Mouse (Mus musculus) liver, embryonic 11.5 days (tissue): ENCODE measurements at regions not wholly inside any gene's neighbourhood (a gene's known extent, or its start where the extent isn't known, plus 50 kb on each side); places are given as distances from the start of the nearest gene placed in this dataset.

Experiments used
- ATAC-seq: fragments of 200-750 bp; cut with Nextera tagmentation; replicated peaks from 2 replicates; pipeline ENCODE4 v1.8.0; 2017; ENCODE audit warnings: moderate number of reproducible peaks, mild to moderate bottlenecking, moderate TSS enrichment, moderate library complexity; ENCODE audit not compliant: low FRiP score
- DNase-seq: peaks from one replicate; pipeline ENCODE4 v3.0.0-alpha.2; 2017; ENCODE audit warnings: low spot score
- H3K27ac ChIP-seq: fragments of 300-500 bp; sonication (generic); 2 replicates; pipeline ENCODE4 v1.5.1; 2014; ENCODE audit warnings: mild to moderate bottlenecking, low read depth, low read length, control low read depth
- H3K27me3 ChIP-seq: fragments of 300-500 bp; sonication (generic); replicated peaks from 2 replicates; pipeline ENCODE4 v1.6.1; 2014; ENCODE audit warnings: low read length, mixed read lengths; ENCODE audit not compliant: control insufficient read depth, insufficient read depth
- H3K36me3 ChIP-seq: fragments of 300-500 bp; sonication (generic); 2 replicates; pipeline ENCODE4 v1.6.1; 2014; ENCODE audit warnings: mild to moderate bottlenecking, low read length, moderate library complexity, mixed read lengths; ENCODE audit not compliant: control insufficient read depth, insufficient read depth
- H3K4me1 ChIP-seq: fragments of 300-500 bp; sonication (generic); replicated peaks from 2 replicates; pipeline ENCODE4 v1.6.1; 2014; ENCODE audit warnings: low read length, mixed read lengths; ENCODE audit not compliant: control insufficient read depth, insufficient read depth
- H3K4me2 ChIP-seq: fragments of 300-500 bp; sonication (generic); 2 replicates; pipeline ENCODE4 v1.6.1; 2014; ENCODE audit warnings: mild to moderate bottlenecking, control low read depth, moderate library complexity
- H3K4me3 ChIP-seq: fragments of 300-500 bp; sonication (generic); 2 replicates; pipeline ENCODE4 v1.5.1; 2014; ENCODE audit warnings: low read depth, low read length, control low read depth
- H3K9ac ChIP-seq: fragments of 300-500 bp; sonication (generic); 2 replicates; pipeline ENCODE4 v1.6.1; 2014; ENCODE audit warnings: low read depth, low read length, control low read depth
- H3K9me3 ChIP-seq: fragments of 300-500 bp; sonication (generic); 2 replicates; pipeline ENCODE4 v1.6.1; 2016; ENCODE audit warnings: low read length, inconsistent platforms, mixed read lengths; ENCODE audit not compliant: control insufficient read depth
- WGBS: fragments of 180-500 bp; shearing (Covaris S2); extraction: QIAGEN DNeasy Blood & Tissue Kit; methylation state at CpG from one replicate; pipeline ENCODE4 v1.1.7; 2014; 5-methylcytosine and 5-hydroxymethylcytosine counted together

DNA sequence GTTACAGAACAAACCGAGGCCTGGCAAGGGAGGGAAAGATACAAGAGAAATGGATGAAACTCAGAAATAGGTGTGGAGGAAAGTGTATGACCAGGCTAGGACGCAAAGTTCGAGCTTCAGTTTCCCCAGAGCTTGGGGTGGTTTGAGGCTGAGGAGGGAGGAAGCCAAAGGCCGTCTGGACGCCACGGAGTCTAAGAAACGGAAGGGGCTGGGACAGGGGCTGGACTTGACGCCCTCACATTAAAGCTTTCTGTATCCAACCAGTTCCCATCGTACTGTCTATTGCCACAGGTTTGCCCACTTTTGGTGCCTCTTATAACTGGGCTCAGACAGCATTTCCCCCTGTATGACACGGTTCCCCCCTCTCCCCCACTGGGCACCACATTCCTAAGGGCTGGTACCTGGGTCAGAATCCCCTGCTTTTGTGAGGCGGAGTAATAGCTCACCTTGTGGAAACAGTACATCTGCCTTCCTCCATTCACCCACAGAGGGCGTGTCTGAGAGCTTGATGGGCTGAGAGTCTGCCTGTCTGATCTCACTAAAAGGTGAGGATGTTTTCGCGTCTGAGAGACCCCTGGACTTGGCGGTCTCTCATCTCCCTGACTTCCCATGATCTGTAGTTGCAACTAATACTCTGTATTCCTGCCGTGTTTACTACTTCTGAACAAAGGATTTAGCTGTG, 73.7 kb upstream of the Podxl start:
- H3K27me3 ChIP-seq, result no peaks in the 10 kb centered on the region
- no peaks in the 10 kb centered on the region for H3K36me3 ChIP-seq
- 13% methylated on average over 16 of the region's 16 CpGs for WGBS
- peak overlapping the region; percentile 51 for H3K4me2 ChIP-seq
- peaks cover 35% of the 10 kb centered on the region for H3K4me1 ChIP-seq
- H3K9me3 ChIP-seq, result no peaks in the 10 kb centered on the region
- ATAC-seq (no peak), DNase-seq (peak; percentile 47)
- peak overlapping the region; percentile 21; the same call in 1 of the 2 replicates for H3K9ac ChIP-seq
- peak overlapping the region; percentile 29; the same call in 1 of the 2 replicates for H3K27ac ChIP-seq
- H3K4me3 ChIP-seq, result no peak overlapping the region

GRCm38 (mm10) chr6:31636954-31637353, 73.2 kb upstream of the Podxl start:
- H3K9me3 ChIP-seq, result no peaks in the 10 kb centered on the region
- H3K36me3 ChIP-seq, result no peaks in the 10 kb centered on the region
- peak overlapping the region; percentile 48; the same call in 1 of the 2 replicates for H3K9ac ChIP-seq
- no peak overlapping the region for H3K4me3 ChIP-seq
- ATAC-seq, result no peak
- H3K27me3 ChIP-seq, result no peaks in the 10 kb centered on the region
- peaks cover 29% of the 10 kb centered on the region for H3K4me1 ChIP-seq
- peak overlapping the region; percentile 51 for H3K4me2 ChIP-seq
- DNase-seq, result no peak
- 30% methylated on average over 9 of the region's 9 CpGs for WGBS
- peak overlapping the region; percentile 29; the same call in 1 of the 2 replicates for H3K27ac ChIP-seq

DNA sequence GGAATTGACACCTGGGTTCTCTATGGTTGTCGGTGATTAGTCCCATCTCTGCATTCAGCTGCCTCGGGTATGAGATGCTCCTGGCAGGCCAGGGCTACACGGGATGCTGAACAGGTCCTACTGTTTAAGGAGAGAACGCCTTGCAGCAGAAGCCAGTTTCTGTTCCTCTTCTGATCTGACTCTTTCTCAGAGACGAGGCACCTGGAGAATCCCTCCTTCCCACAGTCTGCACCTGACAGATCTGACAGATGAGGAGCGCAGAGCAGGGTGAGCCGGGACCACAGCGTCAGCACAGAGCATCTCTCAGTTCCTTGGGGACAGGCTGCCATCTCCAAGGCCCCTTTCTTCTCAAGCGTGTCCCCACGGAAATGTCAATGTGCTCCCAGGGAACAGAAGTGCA, 68.7 kb upstream of the Podxl start:
- Histone ChIP-seq H3K36me3 (no peaks in the 10 kb centered on the region), H3K4me1 (peaks cover 8% of the 10 kb centered on the region), H3K27ac (no peak overlapping the region), H3K4me2 (no peak overlapping the region), H3K27me3 (no peaks in the 10 kb centered on the region), H3K9me3 (no peaks in the 10 kb centered on the region), H3K4me3 (no peak overlapping the region), H3K9ac (no peak overlapping the region)
- DNase-seq (no peak), ATAC-seq (no peak)
- WGBS, result 74% methylated on average over 10 of the region's 10 CpGs

DNA sequence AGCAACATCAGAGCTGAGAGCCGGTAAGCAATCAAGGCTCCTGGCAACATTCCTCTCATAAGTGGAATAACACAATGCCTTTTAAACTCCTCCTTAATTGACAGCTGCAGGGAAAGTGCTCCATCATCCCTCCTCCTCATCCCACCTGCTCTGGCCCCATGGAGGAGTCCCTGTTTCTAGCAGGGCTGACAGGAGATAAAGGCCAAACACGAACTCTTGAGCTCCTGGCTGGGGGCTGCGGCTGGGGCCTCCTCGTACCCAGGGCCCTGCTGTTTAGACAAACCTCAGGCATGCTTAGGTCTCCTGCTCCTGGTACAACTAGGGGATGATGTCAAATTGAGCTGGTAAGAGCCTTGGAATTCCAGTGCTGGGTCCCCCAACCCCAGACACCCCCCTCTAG, 66.2 kb upstream of the Podxl start:
- no peaks in the 10 kb centered on the region for H3K36me3 ChIP-seq
- no peaks in the 10 kb centered on the region for H3K27me3 ChIP-seq
- ATAC-seq, result no peak; the same call in 1 of the 2 replicates
- H3K4me1 ChIP-seq, result peaks cover 6% of the 10 kb centered on the region; the same call in 1 of the 2 replicates
- H3K9me3 ChIP-seq, result no peaks in the 10 kb centered on the region
- no peak overlapping the region for H3K4me3 ChIP-seq
- no peak overlapping the region for H3K4me2 ChIP-seq
- no peak overlapping the region for H3K9ac ChIP-seq
- no peak overlapping the region for H3K27ac ChIP-seq
- DNase-seq, result no peak
- 47% methylated on average over 4 of the region's 4 CpGs for WGBS

DNA sequence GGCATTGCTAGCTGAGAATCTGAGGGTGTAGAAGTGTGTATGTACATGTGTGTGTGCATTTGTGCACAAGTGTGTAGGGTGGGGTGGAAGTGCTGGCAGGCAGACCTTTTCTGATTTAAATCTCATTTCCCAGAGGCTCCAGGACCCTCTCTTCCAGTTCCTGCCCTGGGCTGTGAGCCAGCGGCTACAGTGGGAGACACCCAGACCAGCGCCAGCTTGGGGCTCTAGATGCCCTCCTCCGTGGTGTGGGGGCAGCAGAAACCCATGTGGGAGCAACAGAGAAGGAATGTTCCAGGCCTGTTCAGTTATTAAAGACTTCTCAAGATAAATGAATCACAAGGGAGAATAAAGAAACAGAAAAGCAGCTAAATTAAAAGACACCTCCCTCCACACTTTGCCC, 64.1 kb upstream of the Podxl start:
- H3K9me3 ChIP-seq, result no peaks in the 10 kb centered on the region
- H3K9ac ChIP-seq, result no peak overlapping the region
- WGBS, result 85% methylated on average over 3 of the region's 3 CpGs
- ATAC-seq (no peak), DNase-seq (no peak)
- H3K4me1 ChIP-seq, result peaks cover 6% of the 10 kb centered on the region; the same call in 1 of the 2 replicates
- no peaks in the 10 kb centered on the region for H3K27me3 ChIP-seq
- no peak overlapping the region for H3K4me3 ChIP-seq
- no peak overlapping the region for H3K4me2 ChIP-seq
- no peak overlapping the region for H3K27ac ChIP-seq
- H3K36me3 ChIP-seq, result no peaks in the 10 kb centered on the region

DNA sequence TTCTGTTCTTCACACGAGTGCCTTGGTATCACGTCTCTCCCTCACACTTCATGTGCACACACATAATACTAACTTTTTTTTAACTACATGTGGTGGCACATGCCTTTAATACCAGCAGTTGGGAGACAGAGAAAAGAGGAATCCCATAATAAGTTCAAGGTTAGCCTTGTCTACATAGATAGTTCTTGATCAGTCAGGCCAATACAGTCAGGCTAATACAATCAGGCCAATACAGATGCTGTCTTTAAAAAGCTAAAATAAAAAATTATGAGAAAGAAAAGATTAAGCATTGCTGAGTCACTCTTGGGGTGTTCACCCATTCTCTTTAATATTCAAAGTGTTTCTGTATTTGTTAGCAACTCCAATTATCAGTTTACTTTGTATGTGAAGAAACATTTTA, 61.3 kb upstream of the Podxl start:
- Histone ChIP-seq H3K4me2 (no peak overlapping the region), H3K36me3 (no peaks in the 10 kb centered on the region), H3K27ac (no peak overlapping the region), H3K27me3 (no peaks in the 10 kb centered on the region), H3K9me3 (no peaks in the 10 kb centered on the region), H3K9ac (no peak overlapping the region), H3K4me1 (peaks cover 6% of the 10 kb centered on the region; the same call in 1 of the 2 replicates), H3K4me3 (no peak overlapping the region)
- WGBS, result 67% methylated on average over 2 of the region's 2 CpGs
- DNase-seq (no peak), ATAC-seq (no peak)

DNA sequence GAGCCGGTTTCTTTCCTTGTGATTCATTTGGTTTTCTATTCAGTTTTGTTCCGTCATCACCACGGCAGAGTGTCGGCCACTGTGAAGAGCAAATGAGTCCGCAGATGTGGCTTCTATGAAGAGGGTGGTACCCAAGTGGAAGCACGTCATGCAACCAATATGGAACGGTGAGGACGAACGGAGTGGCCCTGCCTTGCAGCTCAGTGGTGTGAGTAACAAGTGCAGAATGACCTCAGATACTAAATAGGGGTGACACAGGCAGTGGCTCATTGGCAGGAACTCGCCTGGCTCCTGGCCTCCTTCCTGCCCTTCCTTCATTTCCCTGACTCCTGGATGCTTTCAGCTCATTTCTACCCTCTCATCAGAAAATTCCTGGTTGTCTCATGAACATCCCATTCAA, 60.6 kb upstream of the Podxl start:
- Histone ChIP-seq H3K9me3 (no peaks in the 10 kb centered on the region), H3K36me3 (no peaks in the 10 kb centered on the region), H3K27me3 (no peaks in the 10 kb centered on the region), H3K27ac (no peak overlapping the region), H3K4me1 (peaks cover 12% of the 10 kb centered on the region), H3K4me2 (no peak overlapping the region), H3K4me3 (no peak overlapping the region), H3K9ac (no peak overlapping the region)
- 78% methylated on average over 10 of the region's 10 CpGs for WGBS
- ATAC-seq (no peak), DNase-seq (no peak)

GRCm38 (mm10) chr6:31621023-31621422, 57.2 kb upstream of the Podxl start:
- Histone ChIP-seq H3K4me1 (peaks cover 35% of the 10 kb centered on the region), H3K27ac (no peak overlapping the region), H3K9ac (no peak overlapping the region), H3K4me2 (no peak overlapping the region), H3K4me3 (no peak overlapping the region), H3K9me3 (no peaks in the 10 kb centered on the region), H3K27me3 (no peaks in the 10 kb centered on the region), H3K36me3 (no peaks in the 10 kb centered on the region)
- ATAC-seq, result no peak
- DNase-seq, result no peak
- 65% methylated on average over 6 of the region's 6 CpGs for WGBS

GRCm38 (mm10) chr6:31618852-31619251, 55.1 kb upstream of the Podxl start:
- Histone ChIP-seq H3K27me3 (no peaks in the 10 kb centered on the region), H3K36me3 (no peaks in the 10 kb centered on the region), H3K4me3 (no peak overlapping the region), H3K9me3 (no peaks in the 10 kb centered on the region), H3K27ac (no peak overlapping the region), H3K9ac (no peak overlapping the region), H3K4me2 (no peak overlapping the region), H3K4me1 (peaks cover 44% of the 10 kb centered on the region)
- ATAC-seq (no peak), DNase-seq (no peak)
- 60% methylated on average over 2 of the region's 2 CpGs for WGBS
